Mouse (Mus musculus): ENCODE measurements around the gene 1700019D03Rik. TPM values are rescaled to one million over a fixed set of nuclear protein-coding genes. Genes with fewer than 3 reads are reported as not detected.

The 1700019D03Rik gene
- polyA plus RNA-seq (2015; fragmentation: Nextera tagmentation; extraction: Ambion mirVana), result 1.4 TPM in 2 replicates

DNA sequence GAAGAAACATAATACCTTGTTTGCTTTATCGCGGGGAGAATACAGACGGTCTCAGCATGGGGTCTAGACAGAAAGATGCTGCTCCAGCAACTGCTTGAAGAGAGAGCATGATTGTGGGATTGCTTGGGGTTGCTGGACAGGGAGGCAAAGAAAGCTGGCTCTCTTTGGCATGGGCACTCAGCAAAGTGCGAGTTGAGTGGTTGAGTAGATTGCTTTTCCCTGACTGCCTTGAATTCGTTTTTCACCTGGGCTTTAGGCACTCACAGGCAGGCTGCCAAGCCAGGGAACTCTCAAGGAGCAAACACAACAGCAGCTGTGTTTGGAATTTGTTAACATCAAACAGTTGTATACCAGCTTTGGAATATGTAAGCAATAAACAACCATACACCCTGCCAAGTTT lies at the start of gene 1700019D03Rik:
TSS of gene 1700019D03Rik (minus strand) at position 101 of the 400 bp plus-strand sequence.
- Histone ChIP-seq H3K4me1 (ENCODE audit: insufficient read depth) (no peaks in the 10 kb centered on the region), H3K27ac (ENCODE audit: low read depth) (no peak within 1 kb of the TSS), H3K27me3 (ENCODE audit: insufficient read depth, low read length) (no peaks in the 10 kb centered on the region), H3K4me3 (ENCODE audit: low read depth, low read length) (no peak within 1 kb of the TSS), H3K9me3 (ENCODE audit: low read length) (no peaks in the 10 kb centered on the region), H3K4me2 (ENCODE audit: low read depth, low read length) (no peak within 1 kb of the TSS), H3K9ac (replicated peaks) (no peak within 1 kb of the TSS), H3K36me3 (replicated peaks; ENCODE audit: insufficient read depth, low read length) (no peaks in the 10 kb centered on the region)
- TF ChIP-seq CTCF (IDR thresholded peaks at IDR 0.05; ENCODE audit: low read depth) (no peak), EP300 (IDR thresholded peaks at IDR 0.05; ENCODE audit: low read depth) (no peak)
- DNase-seq (no peak), ATAC-seq (no peak)
- 59% methylated on average over 5 of the region's 5 CpGs for WGBS (ENCODE audit: insufficient replicate concordance)

GRCm38 (mm10) chr1:53063921-53064320 lies 43.9 kb upstream of the 1700019D03Rik start:
- 80% methylated on average over 4 of the region's 4 CpGs for WGBS (ENCODE audit: insufficient replicate concordance)
- DNase-seq (no peak), ATAC-seq (no peak)
- Histone ChIP-seq H3K4me2 (ENCODE audit: low read depth, low read length) (no peak overlapping the region), H3K27ac (ENCODE audit: low read depth) (no peak overlapping the region), H3K9ac (replicated peaks) (no peak overlapping the region), H3K4me3 (ENCODE audit: low read depth, low read length) (no peak overlapping the region), H3K27me3 (ENCODE audit: insufficient read depth, low read length) (no peaks in the 10 kb centered on the region), H3K9me3 (ENCODE audit: low read length) (no peaks in the 10 kb centered on the region), H3K4me1 (ENCODE audit: insufficient read depth) (0 out of 2 replicates have a peak, but pooled peaks cover 3% of the 10 kb centered on the region), H3K36me3 (replicated peaks; ENCODE audit: insufficient read depth, low read length) (no peaks in the 10 kb centered on the region)
- TF ChIP-seq EP300 (IDR thresholded peaks at IDR 0.05; ENCODE audit: low read depth) (no peak), CTCF (IDR thresholded peaks at IDR 0.05; ENCODE audit: low read depth) (no peak)

GRCm38 (mm10) chr1:53061871-53062608 lies 42.1 kb upstream of the 1700019D03Rik start:
- DNase-seq, result no peak
- TF ChIP-seq CTCF (IDR thresholded peaks at IDR 0.05; ENCODE audit: low read depth) (no peak), EP300 (IDR thresholded peaks at IDR 0.05; ENCODE audit: low read depth) (no peak)
- H3K9ac ChIP-seq (replicated peaks), result no peak overlapping the region
- no peak overlapping the region for H3K4me3 ChIP-seq (ENCODE audit: low read depth, low read length)
- no peaks in the 10 kb centered on the region for H3K36me3 ChIP-seq (replicated peaks; ENCODE audit: insufficient read depth, low read length)
- 0 out of 2 replicates have a peak, but pooled peaks cover 3% of the 10 kb centered on the region for H3K4me1 ChIP-seq (ENCODE audit: insufficient read depth)
- H3K27ac ChIP-seq (ENCODE audit: low read depth), result no peak overlapping the region
- 63% methylated on average over 13 of the region's 13 CpGs for WGBS (ENCODE audit: insufficient replicate concordance)
- H3K4me2 ChIP-seq (ENCODE audit: low read depth, low read length), result peak overlapping the region; percentile 23; the same call in 1 of the 2 replicates
- H3K9me3 ChIP-seq (ENCODE audit: low read length), result no peaks in the 10 kb centered on the region
- ATAC-seq, result no peak
- H3K27me3 ChIP-seq (ENCODE audit: insufficient read depth, low read length), result no peaks in the 10 kb centered on the region

DNA sequence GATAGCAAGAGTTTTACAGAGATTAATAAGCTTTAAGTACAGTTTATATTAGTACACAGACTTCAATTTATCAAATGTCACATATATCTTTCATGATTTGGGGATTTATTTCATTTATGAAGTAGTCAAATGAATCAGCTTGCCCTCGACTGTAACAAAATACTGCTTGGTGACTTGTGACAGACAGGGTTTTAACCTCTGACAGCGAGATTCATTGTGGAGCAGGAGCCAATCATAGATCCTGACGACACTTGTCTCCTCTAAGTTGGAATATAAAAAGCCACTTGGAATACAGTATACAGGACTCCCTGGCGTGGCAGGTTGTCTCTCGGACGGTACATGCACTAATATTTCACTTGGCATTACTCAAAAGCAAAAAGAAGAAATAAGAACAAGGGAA lies 41.4 kb upstream of the 1700019D03Rik start, which contains the start of gene Mstn:
TSS of gene Mstn (plus strand) at position 301 of the 400 bp plus-strand sequence.
- Histone ChIP-seq H3K4me2 (ENCODE audit: low read depth, low read length) (peak within 1 kb of the TSS; percentile 23; the same call in 1 of the 2 replicates), H3K9me3 (ENCODE audit: low read length) (no peaks in the 10 kb centered on the region), H3K27ac (ENCODE audit: low read depth) (no peak within 1 kb of the TSS), H3K27me3 (ENCODE audit: insufficient read depth, low read length) (no peaks in the 10 kb centered on the region), H3K4me1 (ENCODE audit: insufficient read depth) (0 out of 2 replicates have a peak, but pooled peaks cover 3% of the 10 kb centered on the region), H3K9ac (replicated peaks) (no peak within 1 kb of the TSS), H3K4me3 (ENCODE audit: low read depth, low read length) (no peak within 1 kb of the TSS), H3K36me3 (replicated peaks; ENCODE audit: insufficient read depth, low read length) (no peaks in the 10 kb centered on the region)
- ATAC-seq (no peak), DNase-seq (no peak)
- WGBS (ENCODE audit: insufficient replicate concordance), result 76% methylated on average over 6 of the region's 6 CpGs
- TF ChIP-seq EP300 (IDR thresholded peaks at IDR 0.05; ENCODE audit: low read depth) (no peak), CTCF (IDR thresholded peaks at IDR 0.05; ENCODE audit: low read depth) (no peak)

- ATAC-seq (no peak), DNase-seq (no peak)
- Histone ChIP-seq H3K4me1 (ENCODE audit: insufficient read depth) (0 out of 2 replicates have a peak, but pooled peaks cover 3% of the 10 kb centered on the region), H3K4me2 (ENCODE audit: low read depth, low read length) (no peak overlapping the region), H3K27me3 (ENCODE audit: insufficient read depth, low read length) (no peaks in the 10 kb centered on the region), H3K4me3 (ENCODE audit: low read depth, low read length) (no peak overlapping the region), H3K9ac (replicated peaks) (no peak overlapping the region), H3K36me3 (replicated peaks; ENCODE audit: insufficient read depth, low read length) (no peaks in the 10 kb centered on the region), H3K27ac (ENCODE audit: low read depth) (no peak overlapping the region), H3K9me3 (ENCODE audit: low read length) (no peaks in the 10 kb centered on the region)
- WGBS (ENCODE audit: insufficient replicate concordance), result 64% methylated on average over 8 of the region's 8 CpGs
- no peak for TF ChIP-seq CTCF (IDR thresholded peaks at IDR 0.05; ENCODE audit: low read depth)
- TF ChIP-seq EP300 (IDR thresholded peaks at IDR 0.05; ENCODE audit: low read depth), result no peak
These were observed 40.5 kb upstream of the 1700019D03Rik start for GRCm38 (mm10) chr1:53060499-53060898.

GRCm38 (mm10) chr1:53059106-53059505 lies 39.1 kb upstream of the 1700019D03Rik start:
- no peaks in the 10 kb centered on the region for H3K27me3 ChIP-seq (ENCODE audit: insufficient read depth, low read length)
- peak overlapping the region; percentile 55; the same call in 1 of the 2 replicates for H3K27ac ChIP-seq (ENCODE audit: low read depth)
- TF ChIP-seq CTCF (IDR thresholded peaks at IDR 0.05; ENCODE audit: low read depth), result no peak
- no peak for TF ChIP-seq EP300 (IDR thresholded peaks at IDR 0.05; ENCODE audit: low read depth)
- no peaks in the 10 kb centered on the region for H3K36me3 ChIP-seq (replicated peaks; ENCODE audit: insufficient read depth, low read length)
- no peak overlapping the region for H3K4me3 ChIP-seq (ENCODE audit: low read depth, low read length)
- H3K9ac ChIP-seq (replicated peaks), result no peak overlapping the region
- 0 out of 2 replicates have a peak overlapping the region, but pooled peaks have one; percentile 9 for H3K4me2 ChIP-seq (ENCODE audit: low read depth, low read length)
- no peaks in the 10 kb centered on the region for H3K9me3 ChIP-seq (ENCODE audit: low read length)
- H3K4me1 ChIP-seq (ENCODE audit: insufficient read depth), result 0 out of 2 replicates have a peak, but pooled peaks cover 3% of the 10 kb centered on the region
- WGBS (ENCODE audit: insufficient replicate concordance), result 46% methylated on average over 5 of the region's 5 CpGs
- ATAC-seq (peak; percentile 88), DNase-seq (peak; percentile 15)

Measured in liver, postnatal 0 days (tissue).